Mouse (Mus musculus): Measurements from ENCODE around the gene Elane. TPM values are rescaled to one million over a fixed set of nuclear protein-coding genes. Genes with fewer than 3 reads are reported as not detected.

The Elane gene
- total RNA-seq, 2 experiments from 2014 or later = not detected

GRCm38 (mm10) chr10:79857452-79857811, 28.6 kb upstream of the Elane start:
- intact Hi-C loops (cut with DNase I) = no loop called here
- peak in 1 of 2 experiments; percentile 63 for DNase-seq

GRCm38 (mm10) chr10:79857894-79858293, 28.2 kb upstream of the Elane start:
- no peak for DNase-seq
- intact Hi-C loops (cut with DNase I) = no loop called here

DNA sequence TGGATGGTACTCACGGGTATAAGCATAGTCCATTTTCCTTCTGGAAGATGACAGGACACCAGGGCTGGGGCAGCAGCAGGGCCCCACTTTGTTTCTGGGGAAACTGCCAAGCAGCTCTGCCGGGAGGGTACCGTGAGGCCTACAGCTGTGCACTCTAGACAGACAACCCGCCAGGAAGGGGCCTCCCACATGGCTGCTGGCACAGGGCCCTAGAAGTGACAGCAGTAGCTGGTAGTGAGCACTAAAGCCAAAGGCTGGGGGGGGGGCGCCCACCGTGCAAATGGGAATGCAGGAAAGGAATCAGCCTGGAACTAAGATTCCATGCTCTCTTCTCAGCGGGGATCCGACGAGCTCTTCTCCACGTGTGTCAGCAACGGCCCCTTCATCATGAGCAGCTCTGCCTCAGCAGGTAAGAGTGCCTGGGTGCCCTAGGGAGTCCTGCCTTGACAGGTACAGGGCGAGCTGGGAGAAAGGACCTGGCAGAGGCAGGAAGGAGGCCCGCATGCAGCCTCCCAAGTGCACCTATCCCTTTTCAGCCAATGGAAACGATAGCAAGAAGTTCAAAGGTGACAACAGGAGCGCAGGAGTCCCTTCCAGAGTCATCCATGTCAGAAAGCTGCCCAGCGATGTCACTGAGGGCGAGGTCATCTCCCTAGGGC, 27.5 kb upstream of the Elane start:
- intact Hi-C loops (cut with DNase I) = no loop called here

GRCm38 (mm10) chr10:79859116-79859515, 26.9 kb upstream of the Elane start:
- intact Hi-C loops (cut with DNase I) = no loop called here
- no peak for DNase-seq

More for the DNA sequence above, 27.5 kb upstream of the Elane start:
- peak in 1 of 2 experiments; percentile 45 for DNase-seq

DNA sequence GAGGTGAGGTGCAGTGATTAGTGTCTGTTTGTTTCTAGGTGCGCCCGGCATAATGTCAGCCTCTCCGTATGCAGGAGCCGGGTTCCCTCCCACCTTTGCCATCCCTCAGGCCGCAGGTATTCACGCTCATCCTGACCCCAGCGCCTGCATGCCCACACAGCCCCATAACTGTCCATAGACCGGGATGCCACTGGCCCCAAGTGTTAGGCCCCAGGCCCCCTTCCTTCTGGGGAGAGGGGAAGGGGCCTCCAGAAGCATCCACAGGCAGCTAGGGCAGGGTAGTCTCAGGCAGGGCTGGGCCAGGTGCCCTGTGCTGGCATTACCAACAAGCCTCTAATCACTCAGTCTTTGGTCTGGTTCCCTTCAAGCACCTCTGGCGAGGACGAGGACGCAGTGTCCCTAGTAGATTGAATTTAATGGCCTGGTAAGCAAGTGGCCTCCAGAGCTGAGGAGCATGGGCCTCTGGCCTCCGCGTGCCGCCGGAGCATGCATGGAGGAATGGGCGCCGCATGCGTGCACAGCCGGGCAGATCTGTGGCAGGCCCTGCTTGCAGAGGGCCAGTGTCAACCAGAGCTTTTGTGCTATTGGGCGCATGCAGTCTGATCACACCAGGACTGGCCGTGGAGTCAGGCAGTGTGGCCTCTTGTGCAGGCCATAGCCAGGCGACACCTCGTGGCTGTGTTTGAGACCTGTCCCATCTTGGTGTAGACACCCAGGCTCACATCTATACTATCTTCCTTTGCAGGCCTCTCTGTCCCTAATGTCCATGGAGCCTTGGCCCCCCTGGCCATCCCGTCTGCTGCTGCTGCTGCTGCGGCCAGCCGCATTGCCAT, 25.8 kb upstream of the Elane start:
- intact Hi-C loops (cut with DNase I) = no loop called here
- DNase-seq = no peak

DNA sequence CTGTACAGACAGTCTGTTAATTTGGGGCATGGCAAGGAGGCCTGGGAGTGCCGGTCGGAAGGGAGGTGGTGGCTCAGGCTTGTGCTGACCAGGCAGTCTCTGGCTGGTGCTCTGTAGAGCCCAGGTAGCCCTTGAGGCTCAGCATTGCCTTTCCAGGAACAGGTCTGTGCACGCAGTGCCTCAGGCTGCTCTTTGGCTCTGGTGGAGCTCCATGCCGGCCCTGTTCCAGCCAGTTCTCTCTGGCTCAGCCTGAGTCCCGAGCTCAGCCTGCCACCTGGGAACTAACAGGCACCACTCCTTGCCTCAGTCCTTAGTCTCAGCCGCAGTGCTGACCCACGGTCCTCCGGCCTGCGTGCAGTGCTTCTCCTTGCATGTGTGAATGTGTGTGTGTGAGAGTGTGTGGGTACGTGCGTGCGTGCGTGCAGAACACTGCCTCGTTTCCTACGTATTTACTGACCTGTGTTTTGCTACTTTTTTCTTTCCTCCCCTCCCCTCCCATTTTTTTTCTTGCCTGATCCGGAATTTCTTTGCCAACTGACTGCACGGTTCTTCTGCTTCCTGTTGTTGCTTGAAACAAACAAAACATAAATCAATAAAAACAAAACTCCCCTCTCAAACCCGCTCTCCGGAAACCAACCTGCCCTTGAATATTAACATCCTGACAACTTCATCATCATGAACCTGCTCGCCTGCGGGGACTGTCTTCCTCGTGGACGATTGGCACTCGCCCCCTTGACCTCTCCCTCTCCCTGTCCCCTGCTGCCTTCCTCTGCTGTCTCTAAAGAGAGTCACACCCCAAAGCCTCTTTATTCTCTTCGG, 24.6 kb upstream of the Elane start:
- DNase-seq = no peak
- intact Hi-C loops (cut with DNase I) = no loop called here

GRCm38 (mm10) chr10:79862049-79862788, 23.8 kb upstream of the Elane start:
- intact Hi-C loops (cut with DNase I) = no loop called here
- DNase-seq = no peak

DNA sequence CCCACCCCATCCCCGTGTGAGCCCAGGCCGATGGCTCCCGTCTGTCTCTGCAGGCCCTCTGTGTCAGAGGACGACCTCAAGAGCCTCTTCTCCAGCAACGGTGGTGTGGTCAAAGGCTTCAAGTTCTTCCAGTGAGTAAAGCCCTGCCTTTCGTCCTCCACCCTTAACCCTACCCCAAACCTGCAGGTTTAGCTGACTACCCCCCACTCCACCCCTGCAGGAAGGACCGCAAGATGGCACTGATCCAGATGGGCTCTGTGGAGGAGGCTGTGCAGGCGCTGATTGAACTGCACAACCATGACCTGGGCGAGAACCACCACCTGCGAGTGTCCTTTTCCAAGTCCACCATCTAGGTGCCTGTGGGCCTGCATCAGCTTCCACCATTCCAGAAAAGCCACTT, 23.1 kb upstream of the Elane start:
- intact Hi-C loops (cut with DNase I) = no loop called here
- no peak for DNase-seq

- intact Hi-C loops (cut with DNase I) = no loop called here
- DNase-seq = no peak
These were observed 21.5 kb upstream of the Elane start for GRCm38 (mm10) chr10:79864351-79865188.

DNA sequence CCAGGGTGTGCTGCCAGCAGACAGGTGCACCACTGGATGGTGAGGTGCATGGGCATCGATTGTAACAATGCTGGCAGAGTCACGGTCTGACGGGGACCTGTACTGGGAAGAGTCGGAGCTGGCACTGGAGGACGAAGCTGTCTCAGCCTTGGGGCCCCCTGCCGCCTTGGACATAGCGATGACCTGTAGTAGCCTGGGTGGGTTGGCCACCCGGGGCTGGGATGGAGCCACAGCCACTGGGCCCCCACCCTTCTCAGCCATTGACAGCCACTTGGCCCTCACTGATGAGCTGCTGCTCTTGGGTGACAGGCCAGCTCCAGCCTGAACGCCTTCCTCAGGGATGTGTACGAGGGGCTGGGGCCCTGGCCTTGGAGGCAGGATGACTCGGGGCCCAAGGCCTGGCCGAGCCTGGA, 20.9 kb upstream of the Elane start:
- intact Hi-C loops (cut with DNase I) = no loop called here
- no peak for DNase-seq

- DNase-seq = no peak
- intact Hi-C loops (cut with DNase I) = no loop called here
These were observed 20.2 kb upstream of the Elane start for GRCm38 (mm10) chr10:79865801-79866295.

DNA sequence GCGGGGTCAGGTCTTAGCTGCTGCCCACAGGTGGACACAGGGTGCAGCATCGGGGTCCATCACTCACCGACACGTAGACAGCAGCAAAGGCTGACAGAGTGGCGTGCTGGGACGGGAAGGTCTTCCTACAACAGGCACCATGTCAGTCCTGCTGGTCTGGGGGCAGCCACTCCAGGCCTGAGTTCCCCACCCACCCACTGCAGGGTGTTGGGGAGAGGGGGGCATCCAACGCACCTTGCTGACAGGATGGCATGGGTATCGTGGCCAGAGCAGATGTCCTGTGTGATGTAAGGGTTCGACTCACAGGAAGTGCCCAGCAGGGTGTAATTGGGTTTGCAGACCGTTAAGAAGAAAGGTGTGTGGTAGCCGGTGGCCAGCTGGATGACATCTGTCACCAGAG, 19.4 kb upstream of the Elane start:
- intact Hi-C loops (cut with DNase I) = no loop called here
- DNase-seq = no peak

DNA sequence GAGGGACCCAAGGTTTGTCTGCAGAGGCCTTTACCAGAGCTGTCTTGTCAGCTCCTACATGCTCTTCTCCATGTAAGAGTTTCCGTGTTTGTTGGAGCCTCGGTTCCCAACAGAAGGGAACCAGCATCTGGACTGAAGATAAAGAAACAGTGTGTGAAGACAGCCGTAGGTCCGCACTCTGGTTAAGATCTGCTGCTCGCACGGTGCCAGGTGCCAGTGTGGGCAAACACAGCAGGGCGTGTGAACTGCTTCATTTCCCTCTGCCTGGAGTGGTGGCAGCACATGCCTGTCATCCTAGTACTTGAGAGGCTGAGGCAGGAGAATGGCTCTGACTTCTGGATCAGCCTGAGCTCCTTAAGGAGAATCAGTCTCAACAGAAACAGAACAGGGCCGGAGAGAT, 14.2 kb upstream of the Elane start:
- DNase-seq = no peak
- intact Hi-C loops (cut with DNase I) = no loop called here

DNA sequence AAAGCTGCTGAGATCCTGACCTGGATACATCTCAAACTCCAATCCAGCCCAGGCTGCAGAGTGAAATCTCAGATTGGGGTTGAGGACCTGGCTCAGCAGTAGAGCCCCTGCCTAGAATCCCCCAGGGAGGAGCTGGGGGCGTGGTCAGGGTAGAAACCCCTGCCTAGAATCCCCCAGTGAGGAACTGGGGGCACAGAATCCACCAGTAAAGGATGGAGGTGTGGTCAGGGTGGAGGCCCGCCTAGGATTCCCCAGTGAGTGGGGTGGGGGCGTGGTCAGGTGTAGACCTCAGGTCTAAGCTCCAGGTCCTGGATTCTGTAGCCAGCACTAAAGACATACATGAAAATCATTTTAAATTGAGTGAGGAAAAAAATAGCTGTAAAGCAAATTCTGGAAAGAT, 13.2 kb upstream of the Elane start:
- no peak for DNase-seq
- intact Hi-C loops (cut with DNase I) = no loop called here

- intact Hi-C loops (cut with DNase I) = no loop called here
- DNase-seq = no peak
These were observed 12.7 kb upstream of the Elane start for GRCm38 (mm10) chr10:79873313-79873712.

DNA sequence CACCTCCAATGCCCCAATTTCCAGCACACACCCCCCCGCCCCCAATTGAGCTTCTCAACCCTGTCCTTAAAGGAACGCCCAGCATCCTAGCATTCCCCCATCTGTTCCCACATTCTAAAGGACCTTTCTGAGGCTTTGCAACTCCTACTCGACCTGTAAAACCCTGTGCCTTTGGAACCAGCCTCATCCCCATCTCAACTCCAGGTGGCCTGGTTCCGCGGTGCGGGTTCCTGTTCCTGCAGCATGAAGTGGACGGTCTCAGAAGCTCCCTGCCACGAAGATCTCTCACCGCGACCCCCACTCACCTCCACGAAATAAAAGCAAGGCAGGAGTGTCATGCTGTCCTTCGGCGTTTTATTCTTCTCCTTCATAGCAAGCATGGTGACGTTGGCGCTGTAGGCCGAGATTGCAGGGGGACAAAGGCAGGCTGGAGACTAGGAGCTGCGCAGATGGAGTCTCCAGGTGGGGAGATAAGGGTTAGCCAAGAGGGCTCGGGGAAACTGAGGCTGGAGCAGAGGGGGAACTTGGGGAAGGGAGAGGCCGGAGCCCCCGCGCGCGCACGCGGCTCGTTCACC, 12.2 kb upstream of the Elane start:
- intact Hi-C loops (cut with DNase I) = no loop called here

DNA sequence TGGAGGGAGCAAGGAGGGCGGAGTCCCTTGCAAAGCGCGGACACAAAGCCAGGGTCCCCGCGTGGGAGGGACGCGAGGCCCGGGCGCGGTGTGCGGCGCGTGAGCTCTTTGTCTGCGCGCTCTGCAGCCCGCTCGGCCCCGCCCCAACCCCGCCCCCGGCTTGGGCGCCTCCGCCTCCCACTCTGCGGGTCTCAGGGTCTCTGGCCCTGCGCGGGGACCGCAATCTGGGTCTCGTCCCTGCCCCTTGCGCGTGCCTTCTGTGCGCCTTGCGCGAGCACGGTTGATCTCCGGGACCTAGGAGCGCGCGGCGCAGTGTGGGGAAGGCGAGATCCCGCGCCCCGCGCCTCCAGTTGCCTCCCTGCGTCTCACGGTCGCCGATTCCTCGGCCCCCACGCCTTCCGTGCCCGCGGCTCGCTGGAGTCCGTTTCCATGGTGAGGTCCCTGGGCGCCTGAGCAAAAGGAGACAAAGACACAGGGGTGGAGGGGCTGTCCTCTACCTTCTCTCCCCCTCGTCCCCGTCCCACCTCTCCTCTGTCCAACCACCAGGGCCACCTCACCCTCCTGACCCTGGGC, 11.7 kb upstream of the Elane start, which contains the start of the genes Prtn3 and Plppr3:
Prtn3 (plus strand) TSS at position 187 of the 573 bp plus-strand sequence.
Plppr3 (minus strand) TSS at position 345 of the 573 bp plus-strand sequence.
- no peak for DNase-seq
- intact Hi-C loops (cut with DNase I) = no loop called here

More for the DNA sequence above, 12.2 kb upstream of the Elane start:
- DNase-seq = no peak

GRCm38 (mm10) chr10:79877174-79877573, 8.9 kb upstream of the Elane start:
- intact Hi-C loops (cut with DNase I) = no loop called here
- no peak for DNase-seq

DNA sequence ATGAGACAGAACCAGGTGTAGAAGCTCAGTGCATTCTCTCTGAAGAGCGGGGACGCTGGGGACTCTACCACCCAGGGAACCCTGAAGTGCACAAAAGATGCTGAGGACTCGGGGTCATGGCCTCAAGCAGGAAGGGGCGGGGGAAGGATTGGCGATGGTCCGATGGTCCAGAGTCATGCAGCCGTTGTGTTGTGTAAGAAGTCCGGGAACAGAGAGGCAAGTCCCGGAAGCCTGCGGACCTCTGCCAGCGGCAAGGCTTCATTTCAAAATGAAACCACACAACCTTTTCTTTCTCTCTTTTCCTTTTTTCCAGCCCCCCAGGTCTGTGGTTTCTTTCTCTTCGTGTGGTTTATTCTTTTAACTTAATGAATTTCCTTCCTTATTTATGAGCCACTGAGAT, 8.3 kb upstream of the Elane start:
- DNase-seq = peak; percentile 55 to 58
- intact Hi-C loops (cut with DNase I) = no loop called here
